ENCODE assay signal across 22 mouse cellular contexts in genomic region chr9:62758288-62758687, GRCm38 (mm10). TPM values are rescaled to one million over a fixed set of nuclear protein-coding genes. Genes with fewer than 3 reads are reported as not detected.
DNase-seq lines count a peak whose midpoint lies in the region; ATAC-seq and TF ChIP-seq lines count a peak whose summit lies in the region.
"Had no signal": no experiment of that assay in that cellular context is flagged by ENCODE, and none has a peak within 500 bp of the region (broad histone marks: within the 10 kb centered on the region; RNA-seq: fewer than 3 reads in every experiment).

No protein-coding gene starts in this region.

- TF ChIP-seq CTCF in midbrain, postnatal 0 days (IDR thresholded peaks at IDR 0.05) = no peak

- H3K4me3 ChIP-seq in midbrain, postnatal 0 days (ENCODE audit: low read depth, low read length) = no peak overlapping the region
- H3K4me3 ChIP-seq: embryonic facial prominence, embryonic 15.5 days; heart, adult 2 months; heart, embryonic 15.5 days; limb, embryonic 15.5 days; midbrain, embryonic 12.5 days had no signal

- no peaks in the 10 kb centered on the region for H3K4me1 ChIP-seq in midbrain, postnatal 0 days (ENCODE audit: insufficient read depth, low read length)
- H3K4me1 ChIP-seq: embryonic facial prominence, embryonic 15.5 days; limb, embryonic 15.5 days had no signal

- H3K27me3 ChIP-seq in midbrain, postnatal 0 days (ENCODE audit: insufficient read depth, low read length) = no peaks in the 10 kb centered on the region
- H3K27me3 ChIP-seq: embryonic facial prominence, embryonic 15.5 days; limb, embryonic 15.5 days; midbrain, embryonic 12.5 days had no signal

- H3K4me2 ChIP-seq in midbrain, postnatal 0 days (ENCODE audit: low read depth, low read length, poor library complexity, severe bottlenecking) = no peak overlapping the region
- H3K4me2 ChIP-seq: embryonic facial prominence, embryonic 15.5 days; heart, embryonic 15.5 days; limb, embryonic 15.5 days; midbrain, embryonic 12.5 days had no signal

- no peak overlapping the region for H3K27ac ChIP-seq in midbrain, postnatal 0 days (ENCODE audit: low read depth, low read length)
- H3K27ac ChIP-seq: embryonic facial prominence, embryonic 15.5 days; heart, adult 2 months; heart, embryonic 15.5 days; hindbrain, postnatal 0 days; kidney, postnatal 0 days; limb, embryonic 15.5 days; midbrain, embryonic 12.5 days had no signal

- no peaks in the 10 kb centered on the region for H3K36me3 ChIP-seq in midbrain, postnatal 0 days (ENCODE audit: insufficient read depth, low read length)
- H3K36me3 ChIP-seq: embryonic facial prominence, embryonic 15.5 days; heart, embryonic 15.5 days; midbrain, embryonic 12.5 days had no signal

- no peak overlapping the region for H3K9ac ChIP-seq in midbrain, postnatal 0 days (replicated peaks; ENCODE audit: low read length, poor library complexity, severe bottlenecking)
- H3K9ac ChIP-seq: embryonic facial prominence, embryonic 15.5 days; heart, embryonic 15.5 days; limb, embryonic 15.5 days; midbrain, embryonic 12.5 days had no signal

- DNase-seq in layer of hippocampus, adult 11-12 months (ENCODE audit: low spot score) = peak; percentile 71
- DNase-seq in layer of hippocampus, adult 9-10 months (ENCODE audit: low spot score) = no peak
- peak; percentile 95 for DNase-seq in brain, adult 2 months (ENCODE audit: low read depth, low spot score)
- DNase-seq in left cerebral cortex, adult 18-20 months (ENCODE audit: low spot score in 2 of 2) = peak; percentile 70 to 82
- peak; percentile 71 for DNase-seq in right cerebral cortex, postnatal 25 days
- no peak for DNase-seq in lung, postnatal 25 days (ENCODE audit: low spot score)
- no peak for DNase-seq in midbrain, postnatal 0 days (ENCODE audit: low spot score)
- DNase-seq: adrenal gland, postnatal 14 days; cerebellum, adult 18-20 months; cerebellum, postnatal 36 days; gastrocnemius, postnatal 25 days; heart, adult 2 months; thymus, postnatal 25 days had no signal

- ATAC-seq in midbrain, postnatal 0 days (ENCODE audit: low FRiP score) = no peak
- ATAC-seq: CD4-positive, CD25-positive, alpha-beta regulatory T cell, adult 4 months; hindbrain, postnatal 0 days; intestine, postnatal 0 days; lung, postnatal 0 days had no signal

- WGBS in midbrain, postnatal 0 days = 42% methylated on average over 4 of the region's 4 CpGs

- no peaks in the 10 kb centered on the region for H3K9me3 ChIP-seq in midbrain, postnatal 0 days (ENCODE audit: low read length)
- H3K9me3 ChIP-seq: embryonic facial prominence, embryonic 15.5 days; heart, embryonic 15.5 days; limb, embryonic 15.5 days; midbrain, embryonic 12.5 days had no signal

RNA-seq across cellular contexts. Expression of gene Fem1b, which starts 53.4 kb away (rescaled TPM):
- total RNA-seq in left cerebral cortex, adult 18-20 months (2021) = 100 to 1,000 TPM; 109 to 114 TPM
- 193 and 233 TPM in 2 replicates for total RNA-seq in midbrain, postnatal 0 days (2014; rRNA removed)
- polyA plus RNA-seq in midbrain, postnatal 0 days (2015; fragmentation: Nextera tagmentation; extraction: Ambion mirVana) = 36.5 and 42.0 TPM in 2 replicates

Comparison
In these comparisons a context has a peak if more than half of its experiments do, and no peak if none do; other contexts are left out.
1. DNase-seq: peak in layer of hippocampus, adult 11-12 months (single experiment), brain, adult 2 months (single experiment), left cerebral cortex, adult 18-20 months (2 of 2) and right cerebral cortex, postnatal 25 days (single experiment); none in layer of hippocampus, adult 9-10 months (single experiment), lung, postnatal 25 days (single experiment) and midbrain, postnatal 0 days (single experiment).